Mouse (Mus musculus): ENCODE data around the gene Kcnk4.

Kcnk4 gene

GRCm38 (mm10) chr19:6968491-6969271 is 34.4 kb upstream of the Kcnk4 start:
- peak; percentile 70 for DNase-seq

- no peak for DNase-seq
These were observed 22.1 kb upstream of the Kcnk4 start for GRCm38 (mm10) chr19:6956461-6956860.

- DNase-seq = no peak
These were observed 21.1 kb upstream of the Kcnk4 start for GRCm38 (mm10) chr19:6955424-6955823.

- peak; percentile 79 for DNase-seq
These were observed 19.7 kb upstream of the Kcnk4 start for GRCm38 (mm10) chr19:6954046-6954445.

GRCm38 (mm10) chr19:6952712-6953037 is 18.4 kb upstream of the Kcnk4 start:
- DNase-seq = peak; percentile 87

- DNase-seq = peak; percentile 94
These were observed 17.8 kb upstream of the Kcnk4 start for GRCm38 (mm10) chr19:6951994-6952711.

- peak; percentile 98 for DNase-seq
These were observed 17.2 kb upstream of the Kcnk4 start for GRCm38 (mm10) chr19:6951381-6951968.

GRCm38 (mm10) chr19:6950613-6951153 is 16.4 kb upstream of the Kcnk4 start:
- DNase-seq = peak; percentile 59

- no peak for DNase-seq
These were observed 15.6 kb upstream of the Kcnk4 start for GRCm38 (mm10) chr19:6949951-6950350.

- no peak for DNase-seq
These were observed 15.2 kb upstream of the Kcnk4 start for GRCm38 (mm10) chr19:6949532-6949931.

- DNase-seq = no peak
These were observed 13.9 kb upstream of the Kcnk4 start for GRCm38 (mm10) chr19:6948186-6948585.

- DNase-seq = no peak
These were observed 13.4 kb upstream of the Kcnk4 start for GRCm38 (mm10) chr19:6947742-6948141.

- DNase-seq = no peak
These were observed 9.4 kb upstream of the Kcnk4 start for GRCm38 (mm10) chr19:6943709-6944108.

GRCm38 (mm10) chr19:6942764-6943163 is 8.4 kb upstream of the Kcnk4 start:
- DNase-seq = no peak

GRCm38 (mm10) chr19:6942249-6942691 is 8.0 kb upstream of the Kcnk4 start, which contains the start of gene Gpr137:
Gene Gpr137, minus strand, starts transcription at chr19:6942480.
- peak; percentile 98 for DNase-seq

GRCm38 (mm10) chr19:6941372-6942248 is 7.3 kb upstream of the Kcnk4 start, which contains the start of gene Bad:
Gene Bad, plus strand, starts transcription at chr19:6941861.
- peak; percentile 95 for DNase-seq

- no peak for DNase-seq
These were observed 6.4 kb upstream of the Kcnk4 start for GRCm38 (mm10) chr19:6940396-6941351.

- no peak for DNase-seq
These were observed 5.0 kb upstream of the Kcnk4 start for GRCm38 (mm10) chr19:6939106-6940002.

GRCm38 (mm10) chr19:6937541-6938465 is 3.5 kb upstream of the Kcnk4 start:
- no peak for DNase-seq

All from lung, postnatal 10 days (tissue).